Mouse (Mus musculus): ENCODE data around the gene Sbk1. TPM values are rescaled to one million over a fixed set of nuclear protein-coding genes. Genes with fewer than 3 reads are reported as not detected.

Gene Sbk1
- polyA plus RNA-seq (2015; fragmentation: Nextera tagmentation; extraction: Ambion mirVana) = 238 and 300 TPM in 2 replicates

GRCm38 (mm10) chr7:126271712-126272683 is at the start of gene Sbk1:
Gene Sbk1, plus strand, starts transcription at chr7:126272619.
- Histone ChIP-seq H3K27me3 (0 out of 2 replicates have a peak, but pooled peaks cover 3% of the 10 kb centered on the region), H3K36me3 (peaks cover 26% of the 10 kb centered on the region), H3K27ac (peak within 1 kb of the TSS; percentile 99), H3K4me2 (replicated peaks) (peak within 1 kb of the TSS; percentile 99), H3K9ac (replicated peaks) (peak within 1 kb of the TSS; percentile 100), H3K9me3 (no peaks in the 10 kb centered on the region), H3K4me1 (replicated peaks) (peaks cover 46% of the 10 kb centered on the region), H3K4me3 (replicated peaks) (peak within 1 kb of the TSS; percentile 100)
- ATAC-seq = peak; percentile 90
- under 1% methylated on average over 73 of the region's 85 CpGs for WGBS

GRCm38 (mm10) chr7:126222753-126223152 is 49.7 kb upstream of the Sbk1 start:
- no peak overlapping the region for H3K4me2 ChIP-seq (replicated peaks)
- 65% methylated on average over 3 of the region's 3 CpGs for WGBS
- H3K4me1 ChIP-seq (replicated peaks) = no peaks in the 10 kb centered on the region
- H3K4me3 ChIP-seq (replicated peaks) = no peak overlapping the region
- no peak overlapping the region for H3K27ac ChIP-seq
- no peak for ATAC-seq
- H3K27me3 ChIP-seq = no peaks in the 10 kb centered on the region
- no peaks in the 10 kb centered on the region for H3K9me3 ChIP-seq
- H3K36me3 ChIP-seq = no peaks in the 10 kb centered on the region
- H3K9ac ChIP-seq (replicated peaks) = no peak overlapping the region

GRCm38 (mm10) chr7:126226136-126226535 is 46.3 kb upstream of the Sbk1 start:
- Histone ChIP-seq H3K9me3 (no peaks in the 10 kb centered on the region), H3K36me3 (no peaks in the 10 kb centered on the region), H3K4me1 (replicated peaks) (no peaks in the 10 kb centered on the region), H3K4me2 (replicated peaks) (no peak overlapping the region), H3K27me3 (no peaks in the 10 kb centered on the region), H3K9ac (replicated peaks) (no peak overlapping the region), H3K27ac (no peak overlapping the region), H3K4me3 (replicated peaks) (no peak overlapping the region)
- no peak for ATAC-seq
- 30% methylated on average over 5 of the region's 5 CpGs for WGBS

- 83% methylated on average over 8 of the region's 8 CpGs for WGBS
- Histone ChIP-seq H3K9me3 (no peaks in the 10 kb centered on the region), H3K4me3 (replicated peaks) (no peak overlapping the region), H3K9ac (replicated peaks) (no peak overlapping the region), H3K36me3 (no peaks in the 10 kb centered on the region), H3K4me1 (replicated peaks) (no peaks in the 10 kb centered on the region), H3K27ac (no peak overlapping the region), H3K4me2 (replicated peaks) (no peak overlapping the region), H3K27me3 (no peaks in the 10 kb centered on the region)
- no peak for ATAC-seq
Measured at GRCm38 (mm10) chr7:126230357-126231148, 41.9 kb upstream of the Sbk1 start.

- H3K36me3 ChIP-seq = no peaks in the 10 kb centered on the region
- WGBS = 87% methylated on average over 8 of the region's 8 CpGs
- no peak overlapping the region for H3K9ac ChIP-seq (replicated peaks)
- H3K9me3 ChIP-seq = no peaks in the 10 kb centered on the region
- no peak overlapping the region for H3K27ac ChIP-seq
- no peak overlapping the region for H3K4me3 ChIP-seq (replicated peaks)
- ATAC-seq = no peak
- no peaks in the 10 kb centered on the region for H3K27me3 ChIP-seq
- no peak overlapping the region for H3K4me2 ChIP-seq (replicated peaks)
- H3K4me1 ChIP-seq (replicated peaks) = no peaks in the 10 kb centered on the region
Measured at GRCm38 (mm10) chr7:126232345-126233071, 39.9 kb upstream of the Sbk1 start.

GRCm38 (mm10) chr7:126234611-126235010 is 37.8 kb upstream of the Sbk1 start:
- no peak overlapping the region for H3K27ac ChIP-seq
- H3K27me3 ChIP-seq = no peaks in the 10 kb centered on the region
- ATAC-seq = no peak
- H3K4me1 ChIP-seq (replicated peaks) = no peaks in the 10 kb centered on the region
- H3K9me3 ChIP-seq = no peaks in the 10 kb centered on the region
- no peak overlapping the region for H3K4me3 ChIP-seq (replicated peaks)
- H3K36me3 ChIP-seq = no peaks in the 10 kb centered on the region
- 87% methylated on average over 3 of the region's 3 CpGs for WGBS
- H3K4me2 ChIP-seq (replicated peaks) = no peak overlapping the region
- H3K9ac ChIP-seq (replicated peaks) = no peak overlapping the region

GRCm38 (mm10) chr7:126236083-126236793 is 36.2 kb upstream of the Sbk1 start:
- Histone ChIP-seq H3K9me3 (no peaks in the 10 kb centered on the region), H3K4me1 (replicated peaks) (no peaks in the 10 kb centered on the region), H3K9ac (replicated peaks) (no peak overlapping the region), H3K27me3 (no peaks in the 10 kb centered on the region), H3K36me3 (no peaks in the 10 kb centered on the region), H3K4me3 (replicated peaks) (no peak overlapping the region), H3K4me2 (replicated peaks) (no peak overlapping the region), H3K27ac (no peak overlapping the region)
- 71% methylated on average over 11 of the region's 11 CpGs for WGBS
- ATAC-seq = no peak

- Histone ChIP-seq H3K9ac (replicated peaks) (no peak overlapping the region), H3K4me3 (replicated peaks) (no peak overlapping the region), H3K4me2 (replicated peaks) (no peak overlapping the region), H3K36me3 (no peaks in the 10 kb centered on the region), H3K27me3 (no peaks in the 10 kb centered on the region), H3K9me3 (no peaks in the 10 kb centered on the region), H3K4me1 (replicated peaks) (no peaks in the 10 kb centered on the region), H3K27ac (no peak overlapping the region)
- 87% methylated on average over 5 of the region's 5 CpGs for WGBS
- no peak for ATAC-seq
Measured at GRCm38 (mm10) chr7:126236794-126237192, 35.6 kb upstream of the Sbk1 start.

GRCm38 (mm10) chr7:126240814-126241360 is 31.5 kb upstream of the Sbk1 start:
- no peak overlapping the region for H3K4me2 ChIP-seq (replicated peaks)
- no peak overlapping the region for H3K9ac ChIP-seq (replicated peaks)
- H3K36me3 ChIP-seq = no peaks in the 10 kb centered on the region
- H3K27ac ChIP-seq = no peak overlapping the region
- H3K4me1 ChIP-seq (replicated peaks) = no peaks in the 10 kb centered on the region
- 87% methylated on average over 14 of the region's 14 CpGs for WGBS
- ATAC-seq = no peak
- no peaks in the 10 kb centered on the region for H3K27me3 ChIP-seq
- no peak overlapping the region for H3K4me3 ChIP-seq (replicated peaks)
- H3K9me3 ChIP-seq = no peaks in the 10 kb centered on the region

GRCm38 (mm10) chr7:126244168-126244750 is 28.2 kb upstream of the Sbk1 start:
- Histone ChIP-seq H3K27me3 (peaks cover 8% of the 10 kb centered on the region; the same call in 1 of the 2 replicates), H3K27ac (no peak overlapping the region), H3K4me1 (replicated peaks) (peaks cover 9% of the 10 kb centered on the region), H3K36me3 (no peaks in the 10 kb centered on the region), H3K4me3 (replicated peaks) (no peak overlapping the region), H3K9me3 (no peaks in the 10 kb centered on the region), H3K4me2 (replicated peaks) (no peak overlapping the region), H3K9ac (replicated peaks) (no peak overlapping the region)
- WGBS = 73% methylated on average over 6 of the region's 6 CpGs
- ATAC-seq = no peak

GRCm38 (mm10) chr7:126248088-126248487 is 24.3 kb upstream of the Sbk1 start:
- peak; percentile 60 for ATAC-seq
- Histone ChIP-seq H3K9me3 (no peaks in the 10 kb centered on the region), H3K9ac (replicated peaks) (no peak overlapping the region), H3K4me2 (replicated peaks) (peak overlapping the region; percentile 30), H3K27me3 (peaks cover 8% of the 10 kb centered on the region; the same call in 1 of the 2 replicates), H3K4me1 (replicated peaks) (peaks cover 9% of the 10 kb centered on the region), H3K36me3 (no peaks in the 10 kb centered on the region), H3K27ac (no peak overlapping the region), H3K4me3 (replicated peaks) (no peak overlapping the region)
- 7% methylated on average over 6 of the region's 6 CpGs for WGBS

Data from midbrain, embryonic 13.5 days (tissue).